Mouse (Mus musculus) bone marrow macrophage, adult 2 months (primary cell): Measurements from ENCODE around the gene Mrgpra9.

Source experiments
- CTCF ChIP-seq: IDR thresholded peaks from 2 replicates; pipeline ENCODE4 v1.5.1; 2012; ENCODE audit warnings: low read depth, mild to moderate bottlenecking, low read length, moderate library complexity
- POLR2A ChIP-seq: IDR thresholded peaks from 2 replicates; pipeline ENCODE4 v1.6.1; 2012; ENCODE audit warnings: mild to moderate bottlenecking, low read depth, low read length, borderline replicate concordance

- TF ChIP-seq POLR2A, result no peak
- no peak for TF ChIP-seq CTCF
Observed at GRCm38 (mm10) chr7:47204830-47205229, 47.8 kb downstream of the Mrgpra9 start, which contains the start of gene Mrgpra6.
